Mouse (Mus musculus) ovary, postnatal 14 days (tissue): ENCODE measurements around the gene Bpifb9a.
"Not testable (repeated sequence)": the region's sequence is repeated elsewhere in the genome, so short reads cannot be mapped to it uniquely, and the experiment has no call there.

ENCODE experiments used
- DNase-seq: peaks from one replicate; pipeline ENCODE4 v3.0.0; 2022; ENCODE audit warnings: low spot score

Gene Bpifb9a

GRCm38 (mm10) chr2:154306927-154307326 lies 49.3 kb downstream of the Bpifb9a start, which contains the start of gene Bpifb9b:
Bpifb9b (plus strand) TSS chr2:154307227.
- not testable (repeated sequence) for DNase-seq

GRCm38 (mm10) chr2:154313771-154314170 lies 56.1 kb downstream of the Bpifb9a start:
- DNase-seq = not testable (repeated sequence)
